Mouse (Mus musculus) myocyte (in vitro differentiated cells): ENCODE measurements around the gene Lmo4.

ENCODE experiments used
- MAX ChIP-seq: IDR thresholded peaks from one replicate; pipeline ENCODE4 v1.6.1; 2011; ENCODE audit warnings: low read depth, mild to moderate bottlenecking, control low read depth
- MYOD1 ChIP-seq, 3 experiments: IDR thresholded peaks; one replicate each; pipeline ENCODE4 v1.6.1; 2011; ENCODE audit warnings: control low read depth in 2 of 3, low read depth in 2 of 3, mild to moderate bottlenecking in 2 of 3, moderate library complexity in 1 of 3; ENCODE audit not compliant: insufficient read length in 2 of 3, control insufficient read depth in 1 of 3
- MYOG ChIP-seq, 3 experiments: IDR thresholded peaks; one replicate each; pipeline ENCODE4 v1.6.1; 2011; ENCODE audit warnings: control low read depth in 2 of 3, low read depth in 2 of 3, mild to moderate bottlenecking in 2 of 3; ENCODE audit not compliant: insufficient read length in 2 of 3, control insufficient read depth in 1 of 3, insufficient read depth in 1 of 3
- POLR2A ChIP-seq: IDR thresholded peaks from one replicate; pipeline ENCODE4 v1.6.1; 2011; ENCODE audit warnings: low read depth, mild to moderate bottlenecking, control low read depth, moderate library complexity; ENCODE audit not compliant: insufficient read length
- POLR2AphosphoS2 ChIP-seq: IDR thresholded peaks from one replicate; pipeline ENCODE4 v1.6.1; 2011; ENCODE audit warnings: low read depth, control low read depth; ENCODE audit not compliant: insufficient read length
- REST ChIP-seq: IDR thresholded peaks from one replicate; pipeline ENCODE4 v1.6.1; 2011; ENCODE audit warnings: mild to moderate bottlenecking, control low read depth, moderate library complexity; ENCODE audit not compliant: insufficient read depth, insufficient read length
- SRF ChIP-seq: IDR thresholded peaks from one replicate; pipeline ENCODE4 v1.6.1; 2011; ENCODE audit warnings: low read depth; ENCODE audit not compliant: control insufficient read depth, insufficient read length
- TCF12 ChIP-seq: IDR thresholded peaks from one replicate; pipeline ENCODE4 v1.6.1; 2011; ENCODE audit warnings: mild to moderate bottlenecking, control low read depth; ENCODE audit not compliant: poor library complexity, insufficient read depth, severe bottlenecking

- TF ChIP-seq REST (no peak), POLR2A (peak; percentile 86), MYOD1 (IDR thresholded peaks at IDR 0.05; ENCODE audit: control insufficient read depth in 1 of 3, insufficient read length in 2 of 3, low read depth in 2 of 3) (peak in 2 of 3 experiments; percentile 26 to 68), TCF12 (no peak), MAX (no peak), POLR2AphosphoS2 (peak; percentile 90), MYOG (IDR thresholded peaks at IDR 0.05; ENCODE audit: control insufficient read depth in 1 of 3, insufficient read depth in 1 of 3, insufficient read length in 2 of 3, low read depth in 2 of 3) (peak in 2 of 3 experiments; percentile 54 to 64), SRF (no peak)
Observed at GRCm38 (mm10) chr3:144204413-144205311, at the start of gene Lmo4.
